Mouse (Mus musculus) liver, embryonic 14.5 days (tissue): ENCODE measurements around the gene Boll.

Experiments
- CTCF ChIP-seq: IDR thresholded peaks from 2 replicates; pipeline ENCODE4 v1.5.1; 2016; ENCODE audit warnings: antibody characterized with exemption, low read depth, control low read depth
- EP300 ChIP-seq: IDR thresholded peaks from 2 replicates; pipeline ENCODE4 v1.6.1; 2016; ENCODE audit warnings: antibody characterized with exemption, low read depth

- TF ChIP-seq EP300, result no peak
- no peak for TF ChIP-seq CTCF
These were observed 135.9 kb downstream of the Boll start for GRCm38 (mm10) chr1:55227376-55227775.
